In the genomic region with DNA sequence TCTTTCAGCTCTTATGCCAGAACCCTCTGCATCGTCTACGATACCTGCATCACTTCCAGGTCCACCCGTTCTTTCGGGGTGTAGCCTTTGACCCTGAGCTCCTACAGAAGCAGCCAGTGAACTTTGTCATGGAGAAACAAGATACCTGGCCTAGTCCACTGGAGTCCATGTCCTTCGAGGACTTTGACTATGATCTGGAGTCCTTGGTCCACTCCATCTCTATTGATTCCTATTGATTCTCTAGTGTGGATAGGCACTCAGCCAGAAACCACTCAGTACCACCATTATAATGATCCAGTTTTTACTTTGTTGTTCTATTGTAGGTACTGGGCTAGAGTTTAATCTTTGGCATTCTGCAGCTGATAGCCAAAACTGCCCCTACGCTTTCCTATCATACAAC, we compare ENCODE assay signal across 29 mouse cellular contexts. TPM values are rescaled to one million over a fixed set of nuclear protein-coding genes. Genes with fewer than 3 reads are reported as not detected.
"Had no signal": no experiment of that assay in that cellular context is flagged by ENCODE, and none has a peak within 500 bp of the region (broad histone marks: within the 10 kb centered on the region; RNA-seq: fewer than 3 reads in every experiment).

No protein-coding gene starts in this region.

- H3K4me2 ChIP-seq: embryonic facial prominence, embryonic 12.5 days; embryonic facial prominence, embryonic 13.5 days; embryonic facial prominence, embryonic 15.5 days; forebrain, embryonic 12.5 days; forebrain, embryonic 13.5 days; forebrain, embryonic 15.5 days had no signal

- H3K9me3 ChIP-seq: embryonic facial prominence, embryonic 10.5 days; embryonic facial prominence, embryonic 12.5 days; embryonic facial prominence, embryonic 13.5 days; embryonic facial prominence, embryonic 15.5 days; forebrain, embryonic 10.5 days; forebrain, embryonic 12.5 days; forebrain, embryonic 13.5 days; forebrain, embryonic 15.5 days had no signal

- H3K27ac ChIP-seq: embryonic facial prominence, embryonic 10.5 days; embryonic facial prominence, embryonic 12.5 days; embryonic facial prominence, embryonic 13.5 days; embryonic facial prominence, embryonic 15.5 days; forebrain, embryonic 10.5 days; forebrain, embryonic 12.5 days; forebrain, embryonic 13.5 days; forebrain, embryonic 15.5 days; gastrocnemius, adult 2 months had no signal

- H3K9ac ChIP-seq: embryonic facial prominence, embryonic 12.5 days; embryonic facial prominence, embryonic 13.5 days; embryonic facial prominence, embryonic 15.5 days; forebrain, embryonic 12.5 days; forebrain, embryonic 13.5 days; forebrain, embryonic 15.5 days; forebrain, postnatal 0 days had no signal

- ATAC-seq: forebrain, embryonic 13.5 days; forebrain, embryonic 14.5 days; forebrain, embryonic 15.5 days; forebrain, embryonic 16.5 days; forebrain, postnatal 0 days had no signal

- DNase-seq: cerebellum, adult 2 months; cerebellum, adult 8-10 months; cerebellum, adult 9-10 months; cerebellum, adult 9-11 months; cerebellum, postnatal 10 days; cerebellum, postnatal 14 days; cerebellum, postnatal 25 days; cerebellum, postnatal 36 days; embryo, embryonic 11 days; forebrain, postnatal 0 days; gastrocnemius, adult 2 months; gastrocnemius, postnatal 10 days; gastrocnemius, postnatal 14 days; gastrocnemius, postnatal 25 days; gastrocnemius, postnatal 36 days; heart, adult 11 months; heart, adult 18-20 months had no signal

- H3K4me1 ChIP-seq: embryonic facial prominence, embryonic 10.5 days; embryonic facial prominence, embryonic 12.5 days; embryonic facial prominence, embryonic 13.5 days; embryonic facial prominence, embryonic 15.5 days; forebrain, embryonic 10.5 days; forebrain, embryonic 12.5 days; forebrain, embryonic 13.5 days; forebrain, embryonic 15.5 days had no signal

- H3K27me3 ChIP-seq: embryonic facial prominence, embryonic 12.5 days; embryonic facial prominence, embryonic 13.5 days; embryonic facial prominence, embryonic 15.5 days; forebrain, embryonic 12.5 days; forebrain, embryonic 13.5 days; forebrain, embryonic 15.5 days had no signal

- H3K4me3 ChIP-seq: embryonic facial prominence, embryonic 10.5 days; embryonic facial prominence, embryonic 12.5 days; embryonic facial prominence, embryonic 13.5 days; embryonic facial prominence, embryonic 15.5 days; erythroblast, embryonic 14.5 days; forebrain, embryonic 10.5 days; forebrain, embryonic 12.5 days; forebrain, embryonic 13.5 days; forebrain, embryonic 15.5 days; gastrocnemius, adult 2 months had no signal

RNA-seq across cellular contexts. Expression of gene BC030499, which starts 3.9 kb away (rescaled TPM):
- total RNA-seq: granulocyte monocyte progenitor cell, adult 5-6 weeks had no signal
- polyA plus RNA-seq: forebrain, embryonic 16.5 days; forebrain, postnatal 0 days had no signal
